Mouse (Mus musculus) forebrain, embryonic 12.5 days (tissue): ENCODE measurements at regions not wholly inside any gene's neighbourhood (a gene's known extent, or its start where the extent isn't known, plus 50 kb on each side); places are given as distances from the start of the nearest gene placed in this dataset.

Experiments used
- ATAC-seq: fragments of 200-750 bp; cut with Nextera tagmentation; 2 replicates; pipeline ENCODE4 v1.8.0; 2017; ENCODE audit warnings: moderate TSS enrichment; ENCODE audit not compliant: low FRiP score
- H3K27ac ChIP-seq: fragments of 300-500 bp; sonication (generic); 2 replicates; pipeline ENCODE4 v1.5.1; 2016; ENCODE audit warnings: mild to moderate bottlenecking
- H3K27me3 ChIP-seq: fragments of 300-500 bp; sonication (generic); 2 replicates; pipeline ENCODE4 v1.6.1; 2016; ENCODE audit warnings: mild to moderate bottlenecking
- H3K36me3 ChIP-seq: fragments of 300-500 bp; sonication (generic); replicated peaks from 2 replicates; pipeline ENCODE4 v1.6.1; 2016; ENCODE audit warnings: mild to moderate bottlenecking
- H3K4me1 ChIP-seq: fragments of 300-500 bp; sonication (generic); 2 replicates; pipeline ENCODE4 v1.6.1; 2016
- H3K4me2 ChIP-seq: fragments of 300-500 bp; sonication (generic); 2 replicates; pipeline ENCODE4 v1.6.1; 2016; ENCODE audit warnings: mild to moderate bottlenecking, moderate library complexity
- H3K4me3 ChIP-seq: fragments of 300-500 bp; sonication (generic); replicated peaks from 2 replicates; pipeline ENCODE4 v1.5.1; 2016; ENCODE audit warnings: mild to moderate bottlenecking
- H3K9ac ChIP-seq: fragments of 300-500 bp; sonication (generic); 2 replicates; pipeline ENCODE4 v1.6.1; 2016; ENCODE audit warnings: mild to moderate bottlenecking
- H3K9me3 ChIP-seq: fragments of 300-500 bp; sonication (generic); 2 replicates; pipeline ENCODE4 v1.6.1; 2016
- WGBS: fragments of 180-500 bp; shearing (Covaris S2); methylation state at CpG from one replicate; pipeline ENCODE4 v1.1.7; 2016; 5-methylcytosine and 5-hydroxymethylcytosine counted together

GRCm38 (mm10) chr2:117597573-117597972, 254.8 kb upstream of the Rasgrp1 start:
- ATAC-seq, result no peak
- Histone ChIP-seq H3K4me1 (no peaks in the 10 kb centered on the region), H3K27me3 (no peaks in the 10 kb centered on the region), H3K27ac (no peak overlapping the region), H3K9ac (no peak overlapping the region), H3K4me3 (no peak overlapping the region), H3K9me3 (no peaks in the 10 kb centered on the region), H3K4me2 (no peak overlapping the region), H3K36me3 (no peaks in the 10 kb centered on the region)

GRCm38 (mm10) chr2:117614772-117615171, 272.0 kb upstream of the Rasgrp1 start:
- ATAC-seq, result no peak
- Histone ChIP-seq H3K4me3 (no peak overlapping the region), H3K9me3 (no peaks in the 10 kb centered on the region), H3K4me2 (no peak overlapping the region), H3K4me1 (peaks cover 5% of the 10 kb centered on the region; the same call in 1 of the 2 replicates), H3K9ac (no peak overlapping the region), H3K27ac (no peak overlapping the region), H3K36me3 (no peaks in the 10 kb centered on the region), H3K27me3 (no peaks in the 10 kb centered on the region)
- WGBS, result 50% methylated on average over 1 of the region's 1 CpGs

- Histone ChIP-seq H3K27ac (no peak overlapping the region), H3K9me3 (no peaks in the 10 kb centered on the region), H3K4me3 (no peak overlapping the region), H3K4me2 (no peak overlapping the region), H3K36me3 (no peaks in the 10 kb centered on the region), H3K9ac (no peak overlapping the region), H3K4me1 (peaks cover 5% of the 10 kb centered on the region; the same call in 1 of the 2 replicates), H3K27me3 (no peaks in the 10 kb centered on the region)
- ATAC-seq, result no peak
- 89% methylated on average over 3 of the region's 3 CpGs for WGBS
Observed at GRCm38 (mm10) chr2:117618063-117618462, 275.3 kb upstream of the Rasgrp1 start.

GRCm38 (mm10) chr2:117623955-117624354, 281.2 kb upstream of the Rasgrp1 start:
- no peak overlapping the region for H3K4me3 ChIP-seq
- H3K27me3 ChIP-seq, result no peaks in the 10 kb centered on the region
- no peak overlapping the region for H3K4me2 ChIP-seq
- no peaks in the 10 kb centered on the region for H3K36me3 ChIP-seq
- no peak overlapping the region for H3K27ac ChIP-seq
- 44% methylated on average over 3 of the region's 3 CpGs for WGBS
- H3K9ac ChIP-seq, result no peak overlapping the region
- H3K9me3 ChIP-seq, result no peaks in the 10 kb centered on the region
- H3K4me1 ChIP-seq, result no peaks in the 10 kb centered on the region
- no peak for ATAC-seq

- no peak overlapping the region for H3K9ac ChIP-seq
- no peaks in the 10 kb centered on the region for H3K36me3 ChIP-seq
- H3K4me1 ChIP-seq, result no peaks in the 10 kb centered on the region
- H3K4me2 ChIP-seq, result no peak overlapping the region
- no peak for ATAC-seq
- no peak overlapping the region for H3K27ac ChIP-seq
- 86% methylated on average over 4 of the region's 4 CpGs for WGBS
- no peaks in the 10 kb centered on the region for H3K27me3 ChIP-seq
- H3K9me3 ChIP-seq, result no peaks in the 10 kb centered on the region
- H3K4me3 ChIP-seq, result no peak overlapping the region
Observed at GRCm38 (mm10) chr2:117634906-117635305, 292.1 kb upstream of the Rasgrp1 start.

GRCm38 (mm10) chr2:117637397-117637796, 294.6 kb upstream of the Rasgrp1 start:
- H3K27ac ChIP-seq, result no peak overlapping the region
- ATAC-seq, result no peak
- no peaks in the 10 kb centered on the region for H3K4me1 ChIP-seq
- no peaks in the 10 kb centered on the region for H3K36me3 ChIP-seq
- H3K4me2 ChIP-seq, result no peak overlapping the region
- no peaks in the 10 kb centered on the region for H3K27me3 ChIP-seq
- no peak overlapping the region for H3K9ac ChIP-seq
- no peaks in the 10 kb centered on the region for H3K9me3 ChIP-seq
- 75% methylated on average over 2 of the region's 2 CpGs for WGBS
- no peak overlapping the region for H3K4me3 ChIP-seq

GRCm38 (mm10) chr2:117652101-117652500, 309.3 kb upstream of the Rasgrp1 start:
- Histone ChIP-seq H3K9ac (no peak overlapping the region), H3K4me3 (no peak overlapping the region), H3K4me2 (no peak overlapping the region), H3K27me3 (no peaks in the 10 kb centered on the region), H3K27ac (no peak overlapping the region), H3K4me1 (no peaks in the 10 kb centered on the region), H3K9me3 (no peaks in the 10 kb centered on the region), H3K36me3 (no peaks in the 10 kb centered on the region)
- ATAC-seq, result no peak

- no peak overlapping the region for H3K4me3 ChIP-seq
- no peak overlapping the region for H3K9ac ChIP-seq
- H3K36me3 ChIP-seq, result no peaks in the 10 kb centered on the region
- ATAC-seq, result no peak
- H3K9me3 ChIP-seq, result no peaks in the 10 kb centered on the region
- H3K27me3 ChIP-seq, result no peaks in the 10 kb centered on the region
- H3K4me2 ChIP-seq, result no peak overlapping the region
- H3K4me1 ChIP-seq, result no peaks in the 10 kb centered on the region
- no peak overlapping the region for H3K27ac ChIP-seq
- 43% methylated on average over 2 of the region's 2 CpGs for WGBS
Observed at GRCm38 (mm10) chr2:117652647-117653046, 309.8 kb upstream of the Rasgrp1 start.

GRCm38 (mm10) chr2:117656546-117657175, 313.9 kb upstream of the Rasgrp1 start:
- Histone ChIP-seq H3K36me3 (no peaks in the 10 kb centered on the region), H3K9ac (no peak overlapping the region), H3K4me2 (no peak overlapping the region), H3K4me1 (no peaks in the 10 kb centered on the region), H3K4me3 (no peak overlapping the region), H3K27ac (no peak overlapping the region), H3K9me3 (no peaks in the 10 kb centered on the region), H3K27me3 (no peaks in the 10 kb centered on the region)
- 89% methylated on average over 2 of the region's 2 CpGs for WGBS
- no peak for ATAC-seq

GRCm38 (mm10) chr2:117660217-117660924, 317.6 kb upstream of the Rasgrp1 start:
- Histone ChIP-seq H3K36me3 (no peaks in the 10 kb centered on the region), H3K4me3 (no peak overlapping the region), H3K4me2 (no peak overlapping the region), H3K27me3 (no peaks in the 10 kb centered on the region), H3K9me3 (no peaks in the 10 kb centered on the region), H3K27ac (no peak overlapping the region), H3K9ac (no peak overlapping the region), H3K4me1 (no peaks in the 10 kb centered on the region)
- no peak for ATAC-seq
- WGBS, result 88% methylated on average over 3 of the region's 3 CpGs

- Histone ChIP-seq H3K27me3 (no peaks in the 10 kb centered on the region), H3K36me3 (no peaks in the 10 kb centered on the region), H3K4me2 (no peak overlapping the region), H3K4me3 (no peak overlapping the region), H3K4me1 (no peaks in the 10 kb centered on the region), H3K9me3 (no peaks in the 10 kb centered on the region), H3K9ac (no peak overlapping the region), H3K27ac (no peak overlapping the region)
- no peak for ATAC-seq
Observed at GRCm38 (mm10) chr2:117662653-117663052, 319.9 kb upstream of the Rasgrp1 start.

- ATAC-seq, result no peak
- WGBS, result 77% methylated on average over 3 of the region's 3 CpGs
- H3K27me3 ChIP-seq, result no peaks in the 10 kb centered on the region
- no peak overlapping the region for H3K4me2 ChIP-seq
- no peaks in the 10 kb centered on the region for H3K36me3 ChIP-seq
- H3K27ac ChIP-seq, result no peak overlapping the region
- no peaks in the 10 kb centered on the region for H3K9me3 ChIP-seq
- H3K4me1 ChIP-seq, result no peaks in the 10 kb centered on the region
- H3K9ac ChIP-seq, result no peak overlapping the region
- H3K4me3 ChIP-seq, result no peak overlapping the region
Observed at GRCm38 (mm10) chr2:117666528-117666927, 323.7 kb upstream of the Rasgrp1 start.

GRCm38 (mm10) chr2:117668137-117668536, 325.3 kb upstream of the Rasgrp1 start:
- no peak overlapping the region for H3K9ac ChIP-seq
- H3K36me3 ChIP-seq, result no peaks in the 10 kb centered on the region
- no peak overlapping the region for H3K4me2 ChIP-seq
- no peak overlapping the region for H3K4me3 ChIP-seq
- no peaks in the 10 kb centered on the region for H3K4me1 ChIP-seq
- ATAC-seq, result no peak
- no peaks in the 10 kb centered on the region for H3K9me3 ChIP-seq
- no peaks in the 10 kb centered on the region for H3K27me3 ChIP-seq
- H3K27ac ChIP-seq, result no peak overlapping the region
